Mouse (Mus musculus) liver, adult (tissue): Measurements from ENCODE around the gene Gm7102.
"Not testable (repeated sequence)": the region's sequence is repeated elsewhere in the genome, so short reads cannot be mapped to it uniquely, and the experiment has no call there.

Source experiments
- GATA4 ChIP-seq: IDR thresholded peaks from 2 replicates; pipeline ENCODE4 v1.6.1; 2014; ENCODE audit warnings: mild to moderate bottlenecking, low read length; ENCODE audit not compliant: insufficient replicate concordance

Gene Gm7102

GRCm38 (mm10) chr19:61175756-61176324, at the start of gene Gm7102:
Gene Gm7102, minus strand, starts transcription at chr19:61176309.
- no peak for TF ChIP-seq GATA4

GRCm38 (mm10) chr19:61224678-61225525, 48.8 kb upstream of the Gm7102 start:
- no peak for TF ChIP-seq GATA4

GRCm38 (mm10) chr19:61223706-61224328, 47.7 kb upstream of the Gm7102 start:
- TF ChIP-seq GATA4, result no peak

GRCm38 (mm10) chr19:61199836-61200235, 23.7 kb upstream of the Gm7102 start:
- TF ChIP-seq GATA4, result no peak

GRCm38 (mm10) chr19:61199316-61199715, 23.2 kb upstream of the Gm7102 start:
- TF ChIP-seq GATA4, result no peak

- not testable (repeated sequence) for TF ChIP-seq GATA4
These were observed 7.5 kb upstream of the Gm7102 start, which contains the start of gene Gm6020 for GRCm38 (mm10) chr19:61183590-61183989. Gene Gm6020, plus strand, starts transcription at chr19:61183890.

GRCm38 (mm10) chr19:61151701-61152420, 24.2 kb downstream of the Gm7102 start:
- TF ChIP-seq GATA4, result no peak

GRCm38 (mm10) chr19:61151372-61151700, 24.8 kb downstream of the Gm7102 start:
- TF ChIP-seq GATA4, result no peak

GRCm38 (mm10) chr19:61141299-61141698, 34.8 kb downstream of the Gm7102 start:
- no peak for TF ChIP-seq GATA4

- no peak for TF ChIP-seq GATA4
These were observed 35.5 kb downstream of the Gm7102 start, which contains the start of gene Zfp950 for GRCm38 (mm10) chr19:61140342-61141206. Gene Zfp950, minus strand, starts transcription at chr19:61140840.

- TF ChIP-seq GATA4, result peak; percentile 89
These were observed 37.5 kb downstream of the Gm7102 start for GRCm38 (mm10) chr19:61138655-61139054.

- TF ChIP-seq GATA4, result no peak
These were observed 45.0 kb downstream of the Gm7102 start for GRCm38 (mm10) chr19:61131096-61131495.
